Mouse (Mus musculus) bone marrow macrophage, adult 2 months (primary cell): ENCODE data around the gene Prss37.

Experiments
- CTCF ChIP-seq: IDR thresholded peaks from 2 replicates; pipeline ENCODE4 v1.5.1; 2012; ENCODE audit warnings: low read depth, mild to moderate bottlenecking, low read length, moderate library complexity
- POLR2A ChIP-seq: IDR thresholded peaks from 2 replicates; pipeline ENCODE4 v1.6.1; 2012; ENCODE audit warnings: mild to moderate bottlenecking, low read depth, low read length, borderline replicate concordance

- no peak for TF ChIP-seq POLR2A
- TF ChIP-seq CTCF, result no peak
Measured at GRCm38 (mm10) chr6:40544690-40545089, 25.4 kb upstream of the Prss37 start.
